Mouse (Mus musculus) liver, adult 2 months (tissue): ENCODE data around the gene Sema4d.

Source experiments
- CTCF ChIP-seq: fragments of 200-500 bp; IDR thresholded peaks from 2 replicates; pipeline ENCODE4 v1.5.1; 2011; ENCODE audit warnings: low read depth, low read length, control low read depth
- POLR2A ChIP-seq: fragments of 200-500 bp; IDR thresholded peaks from 2 replicates; pipeline ENCODE4 v1.6.1; 2011; ENCODE audit warnings: low read length, control low read depth; ENCODE audit not compliant: insufficient read depth; ENCODE audit errors: extremely low read depth

- no peak for TF ChIP-seq CTCF
- no peak for TF ChIP-seq POLR2A
These were observed 56.3 kb downstream of the Sema4d start for GRCm38 (mm10) chr13:51737033-51737948.
